Mouse (Mus musculus): ENCODE data around the gene Dpf2. TPM values are rescaled to one million over a fixed set of nuclear protein-coding genes. Genes with fewer than 3 reads are reported as not detected.

The Dpf2 gene
- polyA plus RNA-seq, 1 experiment = 69.3 TPM

DNA sequence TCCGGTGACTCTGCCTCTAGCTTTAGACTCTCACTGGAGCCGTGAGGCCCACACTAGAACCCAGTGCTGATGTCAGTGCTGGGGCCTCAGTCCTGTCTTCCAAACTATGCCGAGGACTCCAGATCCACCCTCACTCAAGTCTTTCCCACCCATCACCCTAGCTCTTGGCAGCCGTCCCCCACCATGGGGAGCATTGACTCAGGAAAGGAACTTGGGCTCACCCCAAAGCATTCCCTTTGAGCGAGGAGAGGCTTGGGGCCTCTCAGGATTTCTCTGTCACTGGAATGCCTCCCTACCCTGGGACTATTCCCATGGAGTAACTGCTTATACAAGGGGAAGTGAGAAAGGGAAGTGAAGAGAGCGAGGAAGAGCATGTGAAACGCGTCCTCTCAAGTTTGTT is 33.1 kb upstream of the Dpf2 start:
- Histone ChIP-seq H3K79me3 (ENCODE audit: low read depth) (no peaks in the 10 kb centered on the region), H3K36me3 (ENCODE audit: control insufficient read depth, insufficient read depth) (peaks cover 72% of the 10 kb centered on the region), H3K27me3 (ENCODE audit: control insufficient read depth, insufficient read depth, insufficient read length) (no peaks in the 10 kb centered on the region), H3ac (ENCODE audit: control insufficient read depth, insufficient read length, low read depth) (no peak overlapping the region), H3K79me2 (ENCODE audit: control insufficient read depth, insufficient read depth) (no peaks in the 10 kb centered on the region), H3K4me3 (ENCODE audit: insufficient read depth, poor library complexity, severe bottlenecking) (no peak overlapping the region)
- TF ChIP-seq USF1 (IDR thresholded peaks at IDR 0.05; ENCODE audit: low read depth) (no peak), CTCF (IDR thresholded peaks at IDR 0.05; ENCODE audit: control insufficient read depth, insufficient read depth, insufficient read length) (no peak), FOSL1 (IDR thresholded peaks at IDR 0.05; ENCODE audit: insufficient read depth, low read length, poor library complexity, severe bottlenecking) (no peak), MYOD1 (IDR thresholded peaks at IDR 0.05; ENCODE audit: control insufficient read depth, insufficient read length, low read depth) (no peak), CEBPB (IDR thresholded peaks at IDR 0.05; ENCODE audit: low read depth) (no peak), MYOG (IDR thresholded peaks at IDR 0.05; ENCODE audit: control insufficient read depth, extremely low read depth, insufficient read length) (no peak), MAX (IDR thresholded peaks at IDR 0.05) (no peak)

DNA sequence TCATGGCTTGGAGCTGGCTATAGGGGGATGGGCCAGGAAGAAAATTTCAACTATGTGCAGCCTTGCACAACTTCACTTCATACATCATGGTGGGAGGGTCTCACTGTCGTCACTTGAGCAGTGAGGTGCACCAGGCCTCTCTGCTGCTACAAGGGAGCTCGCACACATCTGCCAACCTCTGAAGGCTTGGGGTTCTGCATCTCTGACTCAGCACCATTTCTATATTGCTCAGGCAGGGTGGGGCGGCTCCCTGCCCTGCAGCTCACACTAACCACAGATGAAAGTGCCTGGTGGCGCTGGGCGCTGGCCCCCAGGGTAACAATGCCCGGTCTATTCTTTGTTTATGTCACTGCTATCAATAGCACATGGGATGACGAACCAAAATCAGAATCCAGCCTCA is 32.2 kb upstream of the Dpf2 start:
- Histone ChIP-seq H3K79me3 (ENCODE audit: low read depth) (no peaks in the 10 kb centered on the region), H3K36me3 (ENCODE audit: control insufficient read depth, insufficient read depth) (peaks cover 63% of the 10 kb centered on the region), H3ac (ENCODE audit: control insufficient read depth, insufficient read length, low read depth) (no peak overlapping the region), H3K4me3 (ENCODE audit: insufficient read depth, poor library complexity, severe bottlenecking) (no peak overlapping the region), H3K27me3 (ENCODE audit: control insufficient read depth, insufficient read depth, insufficient read length) (no peaks in the 10 kb centered on the region), H3K79me2 (ENCODE audit: control insufficient read depth, insufficient read depth) (no peaks in the 10 kb centered on the region)
- TF ChIP-seq MYOG (IDR thresholded peaks at IDR 0.05; ENCODE audit: control insufficient read depth, extremely low read depth, insufficient read length) (no peak), CTCF (IDR thresholded peaks at IDR 0.05; ENCODE audit: control insufficient read depth, insufficient read depth, insufficient read length) (no peak), MAX (IDR thresholded peaks at IDR 0.05) (peak; percentile 66), CEBPB (IDR thresholded peaks at IDR 0.05; ENCODE audit: low read depth) (peak; percentile 97), MYOD1 (IDR thresholded peaks at IDR 0.05; ENCODE audit: control insufficient read depth, insufficient read length, low read depth) (no peak), FOSL1 (IDR thresholded peaks at IDR 0.05; ENCODE audit: insufficient read depth, low read length, poor library complexity, severe bottlenecking) (peak; percentile 9)

DNA sequence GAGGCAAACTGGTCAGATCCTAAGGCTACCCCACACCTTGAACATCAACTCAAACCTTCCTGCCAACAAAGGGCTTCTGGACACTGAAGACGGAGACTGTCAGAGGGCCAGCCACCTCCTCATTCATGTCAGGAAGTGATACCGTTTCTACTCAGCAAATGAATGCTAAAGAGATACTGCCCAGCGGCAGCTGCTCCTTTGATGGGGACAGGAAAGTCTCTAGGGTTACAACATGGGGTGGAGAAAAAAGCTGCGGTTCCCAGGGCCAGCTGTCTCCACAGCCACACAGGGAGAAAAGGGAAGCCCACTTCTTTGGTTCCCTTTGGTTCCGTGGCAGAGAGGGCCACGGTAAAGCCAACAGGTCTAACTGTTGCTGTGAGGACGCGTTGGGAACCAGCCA is 31.3 kb upstream of the Dpf2 start:
- Histone ChIP-seq H3ac (ENCODE audit: control insufficient read depth, insufficient read length, low read depth) (no peak overlapping the region), H3K79me3 (ENCODE audit: low read depth) (no peaks in the 10 kb centered on the region), H3K79me2 (ENCODE audit: control insufficient read depth, insufficient read depth) (no peaks in the 10 kb centered on the region), H3K27me3 (ENCODE audit: control insufficient read depth, insufficient read depth, insufficient read length) (no peaks in the 10 kb centered on the region), H3K36me3 (ENCODE audit: control insufficient read depth, insufficient read depth) (peaks cover 59% of the 10 kb centered on the region), H3K4me3 (ENCODE audit: insufficient read depth, poor library complexity, severe bottlenecking) (no peak overlapping the region)
- TF ChIP-seq MYOD1 (IDR thresholded peaks at IDR 0.05; ENCODE audit: control insufficient read depth, insufficient read length, low read depth) (peak; percentile 70), MYOG (IDR thresholded peaks at IDR 0.05; ENCODE audit: control insufficient read depth, extremely low read depth, insufficient read length) (no peak)

DNA sequence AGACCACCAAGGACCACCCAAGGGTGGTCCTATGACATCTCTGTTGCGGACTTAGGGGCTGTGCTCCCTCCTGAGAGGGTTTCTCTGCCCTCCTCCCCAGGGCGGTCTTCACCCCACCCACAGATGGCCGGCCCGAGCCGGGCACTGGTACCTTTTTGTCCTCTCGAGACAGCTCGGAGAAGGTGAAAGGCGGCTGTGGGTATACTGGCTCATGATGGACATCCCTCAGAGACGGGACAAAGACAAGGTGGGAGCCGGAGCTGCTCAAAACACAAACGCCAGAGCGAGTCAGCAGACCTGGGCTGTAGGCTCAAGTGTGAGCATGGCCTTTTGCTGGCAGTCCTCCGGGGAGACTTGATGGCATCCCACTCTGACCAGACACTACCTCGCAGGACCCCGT is 30.6 kb upstream of the Dpf2 start:
- Histone ChIP-seq H3K27me3 (ENCODE audit: control insufficient read depth, insufficient read depth, insufficient read length) (no peaks in the 10 kb centered on the region), H3K79me3 (ENCODE audit: low read depth) (no peaks in the 10 kb centered on the region), H3ac (ENCODE audit: control insufficient read depth, insufficient read length, low read depth) (no peak overlapping the region), H3K79me2 (ENCODE audit: control insufficient read depth, insufficient read depth) (no peaks in the 10 kb centered on the region), H3K4me3 (ENCODE audit: insufficient read depth, poor library complexity, severe bottlenecking) (no peak overlapping the region), H3K36me3 (ENCODE audit: control insufficient read depth, insufficient read depth) (peaks cover 53% of the 10 kb centered on the region)
- TF ChIP-seq MAX (IDR thresholded peaks at IDR 0.05) = no peak
- TF ChIP-seq MYOD1 (IDR thresholded peaks at IDR 0.05; ENCODE audit: control insufficient read depth, insufficient read length, low read depth) = no peak
- TF ChIP-seq USF1 (IDR thresholded peaks at IDR 0.05; ENCODE audit: low read depth) = no peak
- TF ChIP-seq CTCF (IDR thresholded peaks at IDR 0.05; ENCODE audit: control insufficient read depth, insufficient read depth, insufficient read length) = no peak
- TF ChIP-seq CEBPB (IDR thresholded peaks at IDR 0.05; ENCODE audit: low read depth) = no peak
- no peak for TF ChIP-seq FOSL1 (IDR thresholded peaks at IDR 0.05; ENCODE audit: insufficient read depth, low read length, poor library complexity, severe bottlenecking)
- TF ChIP-seq MYOG (IDR thresholded peaks at IDR 0.05; ENCODE audit: control insufficient read depth, extremely low read depth, insufficient read length) = no peak

DNA sequence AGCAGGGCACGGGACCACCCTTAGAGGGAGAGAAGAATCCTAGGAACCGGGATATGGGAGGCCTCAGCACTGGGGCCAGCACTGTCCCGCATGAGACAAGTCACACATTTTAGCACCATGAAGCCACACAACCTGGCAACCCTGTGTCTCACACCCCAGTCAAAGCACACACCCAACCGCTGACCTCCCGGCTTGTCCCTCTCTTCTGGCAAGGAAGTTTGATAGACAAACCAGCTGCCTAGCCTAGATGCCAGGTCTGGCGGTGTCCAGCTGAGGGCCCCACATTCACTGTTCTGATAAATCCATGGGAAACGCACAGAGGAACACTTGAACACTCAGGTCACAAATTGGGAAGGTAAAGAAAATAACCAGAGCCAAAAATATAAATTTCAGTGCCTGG is 29.8 kb upstream of the Dpf2 start:
- no peaks in the 10 kb centered on the region for H3K27me3 ChIP-seq (ENCODE audit: control insufficient read depth, insufficient read depth, insufficient read length)
- H3K4me3 ChIP-seq (ENCODE audit: insufficient read depth, poor library complexity, severe bottlenecking) = no peak overlapping the region
- TF ChIP-seq USF1 (IDR thresholded peaks at IDR 0.05; ENCODE audit: low read depth) (no peak), CTCF (IDR thresholded peaks at IDR 0.05; ENCODE audit: control insufficient read depth, insufficient read depth, insufficient read length) (no peak), MYOD1 (IDR thresholded peaks at IDR 0.05; ENCODE audit: control insufficient read depth, insufficient read length, low read depth) (no peak)
- peaks cover 45% of the 10 kb centered on the region for H3K36me3 ChIP-seq (ENCODE audit: control insufficient read depth, insufficient read depth)
- no peak overlapping the region for H3ac ChIP-seq (ENCODE audit: control insufficient read depth, insufficient read length, low read depth)
- no peaks in the 10 kb centered on the region for H3K79me3 ChIP-seq (ENCODE audit: low read depth)
- no peaks in the 10 kb centered on the region for H3K79me2 ChIP-seq (ENCODE audit: control insufficient read depth, insufficient read depth)

DNA sequence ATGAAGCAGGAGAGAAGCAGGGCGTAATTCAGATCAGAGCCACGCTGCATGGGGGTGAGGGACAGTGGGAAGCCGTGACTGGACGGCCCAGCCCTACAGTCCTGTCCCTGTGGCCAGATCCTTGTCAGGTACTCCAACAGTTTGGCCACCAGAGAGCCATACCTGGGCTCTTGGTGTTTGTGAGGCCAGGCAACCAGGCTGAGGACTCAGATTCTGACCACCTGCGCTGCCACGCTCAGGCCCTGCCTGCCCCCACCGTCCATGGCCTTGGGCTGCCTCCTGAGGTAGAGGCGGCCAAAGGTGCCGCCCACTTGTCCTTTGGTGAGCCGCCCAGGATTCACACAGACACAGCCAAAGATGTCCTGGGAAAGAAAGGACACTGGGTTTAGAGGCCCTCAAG is 27.8 kb upstream of the Dpf2 start:
- Histone ChIP-seq H3K27me3 (ENCODE audit: control insufficient read depth, insufficient read depth, insufficient read length) (no peaks in the 10 kb centered on the region), H3ac (ENCODE audit: control insufficient read depth, insufficient read length, low read depth) (peak overlapping the region; percentile 13), H3K79me2 (ENCODE audit: control insufficient read depth, insufficient read depth) (no peaks in the 10 kb centered on the region), H3K4me3 (ENCODE audit: insufficient read depth, poor library complexity, severe bottlenecking) (no peak overlapping the region), H3K79me3 (ENCODE audit: low read depth) (no peaks in the 10 kb centered on the region), H3K36me3 (ENCODE audit: control insufficient read depth, insufficient read depth) (peaks cover 31% of the 10 kb centered on the region)
- TF ChIP-seq USF1 (IDR thresholded peaks at IDR 0.05; ENCODE audit: low read depth) (no peak), CTCF (IDR thresholded peaks at IDR 0.05; ENCODE audit: control insufficient read depth, insufficient read depth, insufficient read length) (no peak), CEBPB (IDR thresholded peaks at IDR 0.05; ENCODE audit: low read depth) (no peak), MYOG (IDR thresholded peaks at IDR 0.05; ENCODE audit: control insufficient read depth, extremely low read depth, insufficient read length) (no peak), FOSL1 (IDR thresholded peaks at IDR 0.05; ENCODE audit: insufficient read depth, low read length, poor library complexity, severe bottlenecking) (no peak), MYOD1 (IDR thresholded peaks at IDR 0.05; ENCODE audit: control insufficient read depth, insufficient read length, low read depth) (no peak), MAX (IDR thresholded peaks at IDR 0.05) (no peak)
